Mouse (Mus musculus) myocyte (in vitro differentiated cells): Measurements from ENCODE around the gene Fsd1l. TPM values are rescaled to one million over a fixed set of nuclear protein-coding genes. Genes with fewer than 3 reads are reported as not detected.

Experiments
- H3K27me3 ChIP-seq: one replicate; pipeline ENCODE4 v1.6.1; 2011; ENCODE audit not compliant: control insufficient read depth, insufficient read depth, insufficient read length
- H3K36me3 ChIP-seq: one replicate; pipeline ENCODE4 v1.6.1; 2011; ENCODE audit not compliant: control insufficient read depth, insufficient read depth
- H3K4me2 ChIP-seq: one replicate; pipeline ENCODE4 v1.6.1; 2011; ENCODE audit warnings: low read depth, control low read depth
- H3K4me3 ChIP-seq: one replicate; pipeline ENCODE4 v1.5.1; 2011; ENCODE audit warnings: mild to moderate bottlenecking, control low read depth, moderate library complexity
- H3K79me2 ChIP-seq: one replicate; pipeline ENCODE4 v1.6.1; 2011; ENCODE audit not compliant: control insufficient read depth, insufficient read depth
- H3ac ChIP-seq: one replicate; pipeline ENCODE4 v1.6.1; 2011; ENCODE audit not compliant: control insufficient read depth, insufficient read length
- CEBPB ChIP-seq: IDR thresholded peaks from 2 replicates; pipeline ENCODE4 v1.6.1; 2011; ENCODE audit warnings: mild to moderate bottlenecking, moderate library complexity; ENCODE audit not compliant: poor library complexity, insufficient read depth, severe bottlenecking
- E2F4 ChIP-seq: IDR thresholded peaks from one replicate; pipeline ENCODE4 v1.6.1; 2011; ENCODE audit warnings: mild to moderate bottlenecking, control low read depth, moderate library complexity; ENCODE audit not compliant: insufficient read depth
- MAX ChIP-seq: IDR thresholded peaks from one replicate; pipeline ENCODE4 v1.6.1; 2011; ENCODE audit warnings: low read depth, mild to moderate bottlenecking, control low read depth
- MYOD1 ChIP-seq, 3 experiments: IDR thresholded peaks; one replicate each; pipeline ENCODE4 v1.6.1; 2011; ENCODE audit warnings: control low read depth in 2 of 3, low read depth in 2 of 3, mild to moderate bottlenecking in 2 of 3, moderate library complexity in 1 of 3; ENCODE audit not compliant: insufficient read length in 2 of 3, control insufficient read depth in 1 of 3
- MYOG ChIP-seq, 3 experiments: IDR thresholded peaks; one replicate each; pipeline ENCODE4 v1.6.1; 2011; ENCODE audit warnings: control low read depth in 2 of 3, low read depth in 2 of 3, mild to moderate bottlenecking in 2 of 3; ENCODE audit not compliant: insufficient read length in 2 of 3, control insufficient read depth in 1 of 3, insufficient read depth in 1 of 3
- POLR2A ChIP-seq: IDR thresholded peaks from one replicate; pipeline ENCODE4 v1.6.1; 2011; ENCODE audit warnings: low read depth, mild to moderate bottlenecking, control low read depth, moderate library complexity; ENCODE audit not compliant: insufficient read length
- POLR2AphosphoS2 ChIP-seq: IDR thresholded peaks from one replicate; pipeline ENCODE4 v1.6.1; 2011; ENCODE audit warnings: low read depth, control low read depth; ENCODE audit not compliant: insufficient read length
- REST ChIP-seq: IDR thresholded peaks from one replicate; pipeline ENCODE4 v1.6.1; 2011; ENCODE audit warnings: mild to moderate bottlenecking, control low read depth, moderate library complexity; ENCODE audit not compliant: insufficient read depth, insufficient read length
- SRF ChIP-seq: IDR thresholded peaks from one replicate; pipeline ENCODE4 v1.6.1; 2011; ENCODE audit warnings: low read depth; ENCODE audit not compliant: control insufficient read depth, insufficient read length
- TCF12 ChIP-seq: IDR thresholded peaks from one replicate; pipeline ENCODE4 v1.6.1; 2011; ENCODE audit warnings: mild to moderate bottlenecking, control low read depth; ENCODE audit not compliant: poor library complexity, insufficient read depth, severe bottlenecking
- TCF3 ChIP-seq: IDR thresholded peaks from one replicate; pipeline ENCODE4 v1.6.1; 2011; ENCODE audit warnings: low read depth, control low read depth; ENCODE audit not compliant: insufficient read length
- USF1 ChIP-seq: IDR thresholded peaks from one replicate; pipeline ENCODE4 v1.6.1; 2011; ENCODE audit warnings: low read depth, mild to moderate bottlenecking, control low read depth, moderate library complexity
- polyA plus RNA-seq: library from polyadenylated mRNA; unstranded; fragments of >200 nt; fragmentation: generic; extraction: Trizol; gene quantifications from one replicate; pipeline ENCODE4 v1.2.1, GENCODE M21; 2012; ENCODE audit warnings: missing spikeins

The Fsd1l gene
- polyA plus RNA-seq, 1 experiment = 1.2 TPM

DNA sequence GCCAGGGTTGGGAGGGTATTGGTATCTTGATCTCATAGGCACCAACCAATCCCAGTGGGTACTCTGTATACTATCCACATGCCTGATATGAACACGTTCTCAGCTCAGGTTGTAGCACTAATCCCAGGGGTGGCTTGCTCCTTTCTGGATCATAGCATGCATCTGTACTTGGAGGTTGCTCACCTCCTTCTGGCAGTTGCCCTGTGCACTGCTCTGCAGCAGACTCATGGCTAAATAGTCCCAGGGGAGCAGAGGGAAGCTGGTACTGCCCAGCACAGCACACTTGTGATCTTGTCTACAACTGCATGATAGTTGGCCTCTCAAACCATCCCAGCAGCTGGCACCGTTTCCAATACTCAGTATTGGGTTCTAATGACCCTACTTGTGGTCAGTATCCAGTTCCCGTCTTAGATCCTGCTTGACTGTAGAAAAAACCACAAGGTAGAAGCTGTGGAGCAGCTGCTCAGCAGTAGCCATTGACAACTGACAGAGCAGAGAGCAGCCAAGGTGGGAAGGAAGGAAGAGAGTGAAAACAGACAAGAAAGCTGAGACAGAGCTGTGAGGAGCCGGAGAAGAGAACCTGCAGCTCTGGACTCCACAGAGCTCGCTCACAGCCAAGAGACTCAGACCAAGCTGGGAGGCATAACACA is 16.6 kb upstream of the Fsd1l start:
- H3K4me3 ChIP-seq = no peak overlapping the region
- TF ChIP-seq MYOG (IDR thresholded peaks at IDR 0.05; ENCODE audit: control insufficient read depth in 1 of 3, insufficient read depth in 1 of 3, insufficient read length in 2 of 3, low read depth in 2 of 3) = peak in 1 of 3 experiments; percentile 77
- no peak for TF ChIP-seq CEBPB
- TF ChIP-seq TCF12 = peak; percentile 18
- TF ChIP-seq MYOD1 (IDR thresholded peaks at IDR 0.05; ENCODE audit: control insufficient read depth in 1 of 3, insufficient read length in 2 of 3, low read depth in 2 of 3) = peak; percentile 75 to 82 (median 78)
- TF ChIP-seq REST = no peak
- no peak for TF ChIP-seq TCF3
- no peak for TF ChIP-seq USF1
- no peak overlapping the region for H3ac ChIP-seq
- H3K4me2 ChIP-seq = peak overlapping the region; percentile 42
- no peaks in the 10 kb centered on the region for H3K79me2 ChIP-seq
- no peaks in the 10 kb centered on the region for H3K36me3 ChIP-seq
- H3K27me3 ChIP-seq = no peaks in the 10 kb centered on the region

GRCm38 (mm10) chr4:53617968-53618367 is 13.3 kb upstream of the Fsd1l start:
- Histone ChIP-seq H3K36me3 (no peaks in the 10 kb centered on the region), H3K4me3 (no peak overlapping the region), H3K4me2 (no peak overlapping the region), H3K79me2 (no peaks in the 10 kb centered on the region), H3ac (no peak overlapping the region), H3K27me3 (no peaks in the 10 kb centered on the region)
- no peak for TF ChIP-seq MYOG (IDR thresholded peaks at IDR 0.05; ENCODE audit: control insufficient read depth in 1 of 3, insufficient read depth in 1 of 3, insufficient read length in 2 of 3, low read depth in 2 of 3)
- TF ChIP-seq POLR2AphosphoS2 = no peak
- TF ChIP-seq MYOD1 (IDR thresholded peaks at IDR 0.05; ENCODE audit: control insufficient read depth in 1 of 3, insufficient read length in 2 of 3, low read depth in 2 of 3) = no peak
- no peak for TF ChIP-seq TCF3
- no peak for TF ChIP-seq POLR2A
- TF ChIP-seq REST = no peak
- TF ChIP-seq TCF12 = no peak
- no peak for TF ChIP-seq SRF
- TF ChIP-seq MAX = no peak

DNA sequence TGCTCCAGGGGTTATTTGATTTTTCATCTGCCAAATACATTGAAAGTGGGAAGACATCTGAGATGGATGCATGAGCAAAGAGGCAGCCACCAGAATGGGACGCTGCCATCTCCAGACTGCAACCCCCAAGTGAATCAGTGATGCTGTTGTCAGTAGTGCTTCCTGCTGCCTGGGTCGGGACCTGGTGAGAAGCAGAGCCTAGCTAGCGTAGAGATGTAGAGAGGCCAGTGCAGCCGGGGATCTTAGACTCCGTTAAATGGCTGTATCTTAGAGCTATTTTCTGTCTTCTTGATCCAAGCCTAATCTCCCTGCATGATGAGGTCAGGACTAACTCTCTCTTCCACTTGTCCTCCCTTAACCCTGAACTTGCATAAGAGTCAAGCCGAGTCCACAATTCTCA is 11.2 kb upstream of the Fsd1l start:
- no peak overlapping the region for H3K4me2 ChIP-seq
- no peaks in the 10 kb centered on the region for H3K27me3 ChIP-seq
- TF ChIP-seq MAX = no peak
- TF ChIP-seq TCF12 = no peak
- TF ChIP-seq E2F4 = no peak
- TF ChIP-seq MYOD1 (IDR thresholded peaks at IDR 0.05; ENCODE audit: control insufficient read depth in 1 of 3, insufficient read length in 2 of 3, low read depth in 2 of 3) = no peak
- TF ChIP-seq USF1 = no peak
- TF ChIP-seq POLR2A = no peak
- no peak for TF ChIP-seq POLR2AphosphoS2
- no peak for TF ChIP-seq REST
- TF ChIP-seq TCF3 = no peak
- TF ChIP-seq MYOG (IDR thresholded peaks at IDR 0.05; ENCODE audit: control insufficient read depth in 1 of 3, insufficient read depth in 1 of 3, insufficient read length in 2 of 3, low read depth in 2 of 3) = no peak
- no peak for TF ChIP-seq CEBPB
- TF ChIP-seq SRF = no peak
- no peaks in the 10 kb centered on the region for H3K79me2 ChIP-seq
- H3ac ChIP-seq = no peak overlapping the region
- no peaks in the 10 kb centered on the region for H3K36me3 ChIP-seq
- no peak overlapping the region for H3K4me3 ChIP-seq

- Histone ChIP-seq H3ac (no peak overlapping the region), H3K27me3 (no peaks in the 10 kb centered on the region), H3K36me3 (no peaks in the 10 kb centered on the region), H3K4me2 (no peak overlapping the region), H3K4me3 (no peak overlapping the region), H3K79me2 (no peaks in the 10 kb centered on the region)
- no peak for TF ChIP-seq TCF12
- TF ChIP-seq MYOG (IDR thresholded peaks at IDR 0.05; ENCODE audit: control insufficient read depth in 1 of 3, insufficient read depth in 1 of 3, insufficient read length in 2 of 3, low read depth in 2 of 3) = no peak
- no peak for TF ChIP-seq REST
- TF ChIP-seq POLR2AphosphoS2 = no peak
- no peak for TF ChIP-seq TCF3
- no peak for TF ChIP-seq MYOD1 (IDR thresholded peaks at IDR 0.05; ENCODE audit: control insufficient read depth in 1 of 3, insufficient read length in 2 of 3, low read depth in 2 of 3)
- no peak for TF ChIP-seq CEBPB
- no peak for TF ChIP-seq E2F4
- no peak for TF ChIP-seq SRF
Observed at GRCm38 (mm10) chr4:53621084-53621483, 10.2 kb upstream of the Fsd1l start.

- Histone ChIP-seq H3K4me3 (no peak overlapping the region), H3ac (no peak overlapping the region), H3K36me3 (no peaks in the 10 kb centered on the region), H3K4me2 (no peak overlapping the region), H3K27me3 (no peaks in the 10 kb centered on the region), H3K79me2 (no peaks in the 10 kb centered on the region)
- TF ChIP-seq MYOD1 (IDR thresholded peaks at IDR 0.05; ENCODE audit: control insufficient read depth in 1 of 3, insufficient read length in 2 of 3, low read depth in 2 of 3) (peak in 1 of 3 experiments; percentile 4), REST (no peak)
Observed at GRCm38 (mm10) chr4:53621490-53621889, 9.8 kb upstream of the Fsd1l start.
